Mouse (Mus musculus): Measurements from ENCODE around the gene Tmem150c. TPM values are rescaled to one million over a fixed set of nuclear protein-coding genes. Genes with fewer than 3 reads are reported as not detected.

Tmem150c gene
- polyA plus RNA-seq, 1 experiment from 2014 or later = 1.4 TPM

DNA sequence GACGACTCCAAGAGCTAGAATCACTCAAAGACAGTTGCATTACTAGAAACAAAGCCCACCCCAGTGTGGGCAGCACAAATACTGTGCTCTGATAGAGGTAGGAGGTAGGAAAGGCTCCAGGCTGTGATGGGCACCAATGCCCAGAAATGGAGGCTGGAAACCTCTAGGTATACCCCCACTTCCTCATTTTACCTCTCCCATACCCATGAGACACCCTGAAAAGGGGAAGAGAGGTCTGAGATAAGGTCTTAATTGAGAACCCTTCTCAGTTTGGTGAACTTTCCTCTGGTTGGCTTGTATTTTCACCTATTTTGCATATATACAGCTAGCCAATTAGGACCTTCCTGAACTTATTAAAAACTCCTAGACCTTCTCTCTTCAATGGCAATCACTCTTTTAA is 2.4 kb upstream of the Tmem150c start:
- Histone ChIP-seq H3K27ac (ENCODE audit: low read depth) (no peak overlapping the region), H3K4me2 (ENCODE audit: low read length) (no peak overlapping the region), H3K36me3 (ENCODE audit: control insufficient read depth, insufficient read depth, low read length) (no peaks in the 10 kb centered on the region), H3K4me1 (replicated peaks; ENCODE audit: control insufficient read depth, insufficient read depth, low read length) (0 out of 2 replicates have a peak, but pooled peaks cover 3% of the 10 kb centered on the region), H3K27me3 (replicated peaks; ENCODE audit: control insufficient read depth, insufficient read depth, low read length) (peaks cover 21% of the 10 kb centered on the region), H3K9me3 (ENCODE audit: control insufficient read depth, low read length) (no peaks in the 10 kb centered on the region), H3K4me3 (ENCODE audit: low read depth, low read length) (no peak overlapping the region), H3K9ac (ENCODE audit: low read length) (no peak overlapping the region)
- DNase-seq (ENCODE audit: low spot score) (no peak), ATAC-seq (replicated peaks; ENCODE audit: low FRiP score, low TSS enrichment, low read depth) (no peak)
- 84% methylated on average over 1 of the region's 1 CpGs for WGBS

DNA sequence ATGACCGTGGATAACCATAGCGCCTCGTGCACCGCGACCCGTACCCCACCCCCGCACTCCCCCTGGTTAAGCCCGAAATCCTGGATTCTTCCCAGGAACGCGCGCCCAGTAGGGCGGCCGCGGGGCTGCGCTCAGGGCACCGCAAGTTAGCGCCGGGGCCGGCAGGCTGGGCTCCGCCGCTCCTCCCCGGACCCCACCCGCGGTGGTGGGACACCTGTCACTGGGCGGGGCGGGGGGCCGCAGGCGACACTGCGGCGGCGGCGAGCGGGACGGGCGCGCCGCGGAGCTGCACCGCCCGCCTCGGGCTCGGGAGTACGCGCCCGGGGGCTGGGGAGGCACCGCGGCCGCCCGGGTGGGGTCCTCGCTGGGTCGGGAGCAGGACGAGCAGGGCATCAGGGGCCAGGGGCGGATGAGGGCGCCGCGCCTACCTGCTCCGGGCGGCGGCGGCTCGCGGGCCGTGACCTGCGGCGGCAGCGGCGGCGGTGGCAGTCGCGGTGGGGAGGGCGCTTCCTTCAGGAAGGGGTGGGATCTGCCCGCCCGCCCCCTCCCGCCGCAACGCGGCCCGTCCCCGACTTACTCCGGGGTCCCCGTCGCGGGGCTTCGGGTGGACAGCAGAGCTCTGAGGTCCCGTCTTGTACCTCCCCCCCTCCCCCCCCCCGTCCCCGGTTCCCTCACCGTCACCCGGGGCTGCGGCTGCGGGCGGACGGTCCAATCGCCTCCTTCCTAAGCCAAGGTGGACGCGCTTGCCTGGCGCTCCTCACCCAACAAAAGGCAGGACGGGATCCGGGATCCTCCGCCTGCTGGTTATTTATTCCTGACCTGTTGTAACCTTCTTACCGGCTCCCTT is 594 bp downstream of the Tmem150c start:
- no peaks in the 10 kb centered on the region for H3K36me3 ChIP-seq (ENCODE audit: control insufficient read depth, insufficient read depth, low read length)
- H3K9me3 ChIP-seq (ENCODE audit: control insufficient read depth, low read length) = no peaks in the 10 kb centered on the region
- 0 out of 2 replicates have a peak, but pooled peaks cover 3% of the 10 kb centered on the region for H3K4me1 ChIP-seq (replicated peaks; ENCODE audit: control insufficient read depth, insufficient read depth, low read length)
- ATAC-seq (replicated peaks; ENCODE audit: low FRiP score, low TSS enrichment, low read depth) (peak; percentile 69), DNase-seq (ENCODE audit: low spot score) (peak; percentile 73)
- peak overlapping the region; percentile 58 for H3K9ac ChIP-seq (ENCODE audit: low read length)
- peak overlapping the region; percentile 100 for H3K4me2 ChIP-seq (ENCODE audit: low read length)
- 2% methylated on average over 78 of the region's 101 CpGs for WGBS
- H3K27me3 ChIP-seq (replicated peaks; ENCODE audit: control insufficient read depth, insufficient read depth, low read length) = peaks cover 24% of the 10 kb centered on the region
- H3K4me3 ChIP-seq (ENCODE audit: low read depth, low read length) = peak overlapping the region; percentile 64
- H3K27ac ChIP-seq (ENCODE audit: low read depth) = no peak overlapping the region

DNA sequence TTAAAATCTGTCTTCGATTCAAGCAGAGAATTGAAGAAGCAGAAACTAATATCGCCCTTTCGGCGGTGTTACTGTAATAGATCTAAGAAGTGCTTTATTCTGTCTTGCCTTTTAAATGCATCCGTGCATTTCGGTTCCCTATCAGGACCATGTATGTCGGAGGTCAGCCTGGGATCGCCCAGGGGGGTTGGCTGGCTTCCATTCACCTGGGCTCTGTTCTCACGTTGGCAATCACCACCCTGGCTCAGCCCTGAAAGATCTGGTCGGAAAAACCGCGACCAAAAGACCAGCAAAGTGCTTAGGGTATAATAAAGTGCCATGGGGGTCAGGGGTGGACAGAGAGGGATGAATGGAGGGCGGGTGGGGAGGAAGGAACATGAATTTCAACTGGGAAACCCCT is 1.3 kb downstream of the Tmem150c start:
- H3K4me2 ChIP-seq (ENCODE audit: low read length) = peak overlapping the region; percentile 100
- no peaks in the 10 kb centered on the region for H3K9me3 ChIP-seq (ENCODE audit: control insufficient read depth, low read length)
- H3K4me3 ChIP-seq (ENCODE audit: low read depth, low read length) = peak overlapping the region; percentile 64
- H3K27me3 ChIP-seq (replicated peaks; ENCODE audit: control insufficient read depth, insufficient read depth, low read length) = peaks cover 24% of the 10 kb centered on the region
- 17% methylated on average over 13 of the region's 13 CpGs for WGBS
- no peak for ATAC-seq (replicated peaks; ENCODE audit: low FRiP score, low TSS enrichment, low read depth)
- 0 out of 2 replicates have a peak, but pooled peaks cover 2% of the 10 kb centered on the region for H3K4me1 ChIP-seq (replicated peaks; ENCODE audit: control insufficient read depth, insufficient read depth, low read length)
- H3K9ac ChIP-seq (ENCODE audit: low read length) = no peak overlapping the region
- DNase-seq (ENCODE audit: low spot score) = no peak
- no peaks in the 10 kb centered on the region for H3K36me3 ChIP-seq (ENCODE audit: control insufficient read depth, insufficient read depth, low read length)
- no peak overlapping the region for H3K27ac ChIP-seq (ENCODE audit: low read depth)

DNA sequence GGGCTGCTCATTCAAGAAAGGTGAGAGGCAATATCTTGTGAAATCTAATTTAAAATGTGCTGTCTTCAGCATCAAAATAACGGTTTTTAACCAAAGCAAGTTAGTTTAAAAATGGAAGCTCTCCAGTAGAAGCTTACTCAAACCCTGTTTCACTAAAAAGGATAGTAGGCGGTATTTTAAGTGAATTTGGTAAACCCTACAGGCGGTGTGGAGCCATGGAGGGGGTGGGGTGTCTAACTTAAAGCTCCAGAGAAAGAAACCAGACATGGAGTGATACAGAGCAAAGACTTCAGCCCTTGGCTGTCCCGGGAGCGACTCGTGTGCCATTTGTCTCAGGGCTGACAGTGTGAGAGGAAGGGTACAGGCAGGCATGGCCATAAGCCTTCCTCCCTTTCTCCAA is 4.0 kb downstream of the Tmem150c start:
- WGBS = 49% methylated on average over 6 of the region's 6 CpGs
- DNase-seq (ENCODE audit: low spot score) (no peak), ATAC-seq (replicated peaks; ENCODE audit: low FRiP score, low TSS enrichment, low read depth) (no peak)
- Histone ChIP-seq H3K9me3 (ENCODE audit: control insufficient read depth, low read length) (no peaks in the 10 kb centered on the region), H3K36me3 (ENCODE audit: control insufficient read depth, insufficient read depth, low read length) (no peaks in the 10 kb centered on the region), H3K4me1 (replicated peaks; ENCODE audit: control insufficient read depth, insufficient read depth, low read length) (no peaks in the 10 kb centered on the region), H3K4me3 (ENCODE audit: low read depth, low read length) (no peak overlapping the region), H3K27ac (ENCODE audit: low read depth) (no peak overlapping the region), H3K9ac (ENCODE audit: low read length) (no peak overlapping the region), H3K4me2 (ENCODE audit: low read length) (no peak overlapping the region), H3K27me3 (replicated peaks; ENCODE audit: control insufficient read depth, insufficient read depth, low read length) (peaks cover 24% of the 10 kb centered on the region)

DNA sequence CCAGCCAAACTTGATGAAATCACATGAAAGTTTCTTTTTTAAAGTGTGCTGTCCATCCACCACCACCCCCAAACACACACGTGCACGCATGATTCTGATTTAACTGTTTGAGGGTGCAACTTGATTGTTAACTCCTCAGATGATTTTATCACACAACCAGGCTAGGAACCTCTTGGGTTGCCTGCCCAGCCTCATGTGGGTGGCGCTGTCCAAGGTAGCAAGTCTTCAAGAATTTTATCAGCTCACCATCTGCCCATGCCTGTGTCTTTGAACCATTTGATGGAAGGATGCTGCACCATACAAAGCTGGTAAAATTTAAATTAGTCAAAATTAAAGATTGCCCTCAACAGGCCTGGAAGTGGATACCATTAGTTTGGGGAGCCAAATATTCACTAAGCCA is 9.6 kb downstream of the Tmem150c start:
- 62% methylated on average over 3 of the region's 3 CpGs for WGBS
- Histone ChIP-seq H3K36me3 (ENCODE audit: control insufficient read depth, insufficient read depth, low read length) (no peaks in the 10 kb centered on the region), H3K27ac (ENCODE audit: low read depth) (no peak overlapping the region), H3K4me3 (ENCODE audit: low read depth, low read length) (no peak overlapping the region), H3K4me2 (ENCODE audit: low read length) (no peak overlapping the region), H3K9ac (ENCODE audit: low read length) (no peak overlapping the region), H3K4me1 (replicated peaks; ENCODE audit: control insufficient read depth, insufficient read depth, low read length) (no peaks in the 10 kb centered on the region), H3K27me3 (replicated peaks; ENCODE audit: control insufficient read depth, insufficient read depth, low read length) (no peaks in the 10 kb centered on the region), H3K9me3 (ENCODE audit: control insufficient read depth, low read length) (no peaks in the 10 kb centered on the region)
- ATAC-seq (replicated peaks; ENCODE audit: low FRiP score, low TSS enrichment, low read depth) (no peak), DNase-seq (ENCODE audit: low spot score) (no peak)

DNA sequence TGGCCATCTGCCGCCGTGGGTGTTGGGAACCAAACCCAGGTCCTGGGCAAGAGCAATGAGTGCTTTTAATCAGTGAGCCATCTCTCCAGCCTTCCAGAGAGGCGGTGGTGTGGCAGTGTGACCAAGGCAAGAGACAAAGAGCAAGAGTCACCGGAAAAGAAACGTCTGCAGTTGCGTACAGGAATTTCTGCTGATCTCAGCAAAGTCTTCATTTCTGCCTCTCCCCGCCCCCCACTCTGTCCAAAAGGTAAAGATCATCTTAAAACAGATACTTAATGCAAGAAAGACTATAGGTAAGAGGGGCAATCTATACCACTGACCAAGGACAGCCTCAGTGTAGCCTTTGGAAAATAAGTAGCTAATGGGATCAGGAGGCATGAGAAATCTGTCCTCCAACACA is 14.8 kb downstream of the Tmem150c start:
- H3K4me2 ChIP-seq (ENCODE audit: low read length) = no peak overlapping the region
- H3K27ac ChIP-seq (ENCODE audit: low read depth) = no peak overlapping the region
- no peaks in the 10 kb centered on the region for H3K4me1 ChIP-seq (replicated peaks; ENCODE audit: control insufficient read depth, insufficient read depth, low read length)
- no peak for DNase-seq (ENCODE audit: low spot score)
- H3K36me3 ChIP-seq (ENCODE audit: control insufficient read depth, insufficient read depth, low read length) = no peaks in the 10 kb centered on the region
- 78% methylated on average over 7 of the region's 7 CpGs for WGBS
- no peak overlapping the region for H3K9ac ChIP-seq (ENCODE audit: low read length)
- H3K4me3 ChIP-seq (ENCODE audit: low read depth, low read length) = no peak overlapping the region
- H3K27me3 ChIP-seq (replicated peaks; ENCODE audit: control insufficient read depth, insufficient read depth, low read length) = no peaks in the 10 kb centered on the region
- no peaks in the 10 kb centered on the region for H3K9me3 ChIP-seq (ENCODE audit: control insufficient read depth, low read length)
- ATAC-seq (replicated peaks; ENCODE audit: low FRiP score, low TSS enrichment, low read depth) = no peak

DNA sequence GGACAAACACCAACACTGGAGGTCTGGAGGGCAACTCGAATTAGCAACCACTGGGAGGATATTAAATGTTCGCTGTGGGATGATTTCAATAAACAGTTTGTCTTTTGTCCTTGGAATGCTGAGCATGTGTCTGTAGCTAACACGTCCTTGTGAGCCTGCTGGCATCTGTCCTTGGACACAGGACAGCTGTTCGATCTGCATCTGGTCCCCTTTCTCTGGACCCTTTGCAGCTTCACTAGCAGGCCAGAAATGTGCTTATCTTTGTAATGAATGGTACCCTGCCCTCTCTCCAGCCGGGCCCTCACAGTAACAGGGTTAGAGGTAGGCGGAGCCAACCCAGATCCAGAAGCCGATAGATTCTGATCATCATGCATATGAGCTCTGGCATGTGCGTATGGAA is 32.3 kb downstream of the Tmem150c start:
- WGBS = 32% methylated on average over 8 of the region's 8 CpGs
- Histone ChIP-seq H3K9me3 (ENCODE audit: control insufficient read depth, low read length) (no peaks in the 10 kb centered on the region), H3K9ac (ENCODE audit: low read length) (no peak overlapping the region), H3K4me3 (ENCODE audit: low read depth, low read length) (no peak overlapping the region), H3K27me3 (replicated peaks; ENCODE audit: control insufficient read depth, insufficient read depth, low read length) (no peaks in the 10 kb centered on the region), H3K36me3 (ENCODE audit: control insufficient read depth, insufficient read depth, low read length) (no peaks in the 10 kb centered on the region), H3K4me2 (ENCODE audit: low read length) (no peak overlapping the region), H3K27ac (ENCODE audit: low read depth) (peak overlapping the region; percentile 48; the same call in 1 of the 2 replicates), H3K4me1 (replicated peaks; ENCODE audit: control insufficient read depth, insufficient read depth, low read length) (peaks cover 13% of the 10 kb centered on the region)
- DNase-seq (ENCODE audit: low spot score) = no peak
- ATAC-seq (replicated peaks; ENCODE audit: low FRiP score, low TSS enrichment, low read depth) = no peak

DNA sequence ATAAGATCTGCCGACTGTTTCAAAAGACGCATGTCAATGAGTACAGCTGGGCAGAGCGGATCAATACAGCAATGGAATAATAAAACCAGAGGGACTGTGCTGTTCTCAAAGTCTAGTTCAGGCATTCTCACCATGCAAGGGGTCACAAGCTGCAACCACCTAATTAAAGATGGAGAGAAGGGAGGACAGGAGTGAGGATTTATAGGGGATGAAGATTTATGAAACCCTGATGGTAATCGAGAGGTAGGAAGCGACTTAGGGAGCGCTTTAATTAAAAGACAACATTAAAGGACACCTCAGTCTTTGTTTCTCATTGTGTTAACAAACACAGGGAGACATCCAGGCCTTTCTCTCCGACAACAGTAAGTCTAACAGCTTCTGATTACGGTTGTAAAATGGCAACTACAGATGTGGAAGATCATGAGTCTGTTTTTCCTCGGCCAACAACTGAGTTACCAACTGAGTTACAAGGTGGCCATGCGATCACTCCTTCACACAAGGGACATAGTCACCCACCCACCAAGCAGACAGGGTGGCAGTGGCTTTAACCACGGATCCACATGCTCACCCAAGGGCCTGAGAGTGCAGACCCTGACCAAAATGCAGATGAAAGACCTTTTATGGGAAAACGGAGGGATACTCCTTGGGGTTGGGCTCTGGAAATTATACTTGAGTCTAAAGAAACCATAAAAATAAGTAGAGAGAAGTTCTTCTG is 34.0 kb downstream of the Tmem150c start:
- Histone ChIP-seq H3K4me1 (replicated peaks; ENCODE audit: control insufficient read depth, insufficient read depth, low read length) (peaks cover 19% of the 10 kb centered on the region), H3K9me3 (ENCODE audit: control insufficient read depth, low read length) (no peaks in the 10 kb centered on the region), H3K27me3 (replicated peaks; ENCODE audit: control insufficient read depth, insufficient read depth, low read length) (no peaks in the 10 kb centered on the region), H3K36me3 (ENCODE audit: control insufficient read depth, insufficient read depth, low read length) (no peaks in the 10 kb centered on the region), H3K9ac (ENCODE audit: low read length) (no peak overlapping the region), H3K4me3 (ENCODE audit: low read depth, low read length) (no peak overlapping the region), H3K27ac (ENCODE audit: low read depth) (no peak overlapping the region), H3K4me2 (ENCODE audit: low read length) (no peak overlapping the region)
- DNase-seq (ENCODE audit: low spot score) (no peak), ATAC-seq (replicated peaks; ENCODE audit: low FRiP score, low TSS enrichment, low read depth) (no peak)
- 64% methylated on average over 12 of the region's 12 CpGs for WGBS
